Mouse (Mus musculus) hindbrain, embryonic 15.5 days (tissue): ENCODE data around the gene Gm20388. TPM values are rescaled to one million over a fixed set of nuclear protein-coding genes. Genes with fewer than 3 reads are reported as not detected.
"Not testable (repeated sequence)": the region's sequence is repeated elsewhere in the genome, so short reads cannot be mapped to it uniquely, and the experiment has no call there.

ENCODE experiments used
- ATAC-seq: fragments of 200-750 bp; cut with Nextera tagmentation; 2 replicates; pipeline ENCODE4 v1.8.0; 2017; ENCODE audit warnings: low read depth, moderate number of reproducible peaks, moderate TSS enrichment; ENCODE audit not compliant: low FRiP score
- H3K27ac ChIP-seq: fragments of 300-500 bp; sonication (generic); replicated peaks from 2 replicates; pipeline ENCODE4 v1.5.1; 2015; ENCODE audit warnings: mild to moderate bottlenecking, inconsistent platforms
- H3K27me3 ChIP-seq: fragments of 300-500 bp; sonication (generic); 2 replicates; pipeline ENCODE4 v1.6.1; 2015; ENCODE audit warnings: control low read depth, inconsistent platforms
- H3K36me3 ChIP-seq: fragments of 300-500 bp; sonication (generic); 2 replicates; pipeline ENCODE4 v1.6.1; 2015; ENCODE audit warnings: control low read depth, inconsistent platforms
- H3K4me1 ChIP-seq: fragments of 300-500 bp; sonication (generic); replicated peaks from 2 replicates; pipeline ENCODE4 v1.6.1; 2015; ENCODE audit warnings: control low read depth, inconsistent platforms
- H3K4me2 ChIP-seq: fragments of 300-500 bp; sonication (generic); 2 replicates; pipeline ENCODE4 v1.6.1; 2015; ENCODE audit warnings: moderate library complexity, mild to moderate bottlenecking, inconsistent platforms
- H3K4me3 ChIP-seq: fragments of 300-500 bp; sonication (generic); 2 replicates; pipeline ENCODE4 v1.5.1; 2015; ENCODE audit warnings: mild to moderate bottlenecking, inconsistent platforms
- H3K9ac ChIP-seq: fragments of 300-500 bp; sonication (generic); 2 replicates; pipeline ENCODE4 v1.6.1; 2015; ENCODE audit warnings: inconsistent platforms
- H3K9me3 ChIP-seq: fragments of 300-500 bp; sonication (generic); 2 replicates; pipeline ENCODE4 v1.6.1; 2016; ENCODE audit warnings: control low read depth, inconsistent platforms
- WGBS: fragments of 180-500 bp; shearing (Covaris S2); methylation state at CpG from one replicate; pipeline ENCODE4 v1.1.7; 2015; 5-methylcytosine and 5-hydroxymethylcytosine counted together
- polyA plus RNA-seq: library from polyadenylated mRNA; unstranded; fragments of >200 nt; fragmentation: Nextera tagmentation; extraction: Ambion mirVana; gene quantifications from 2 replicates; pipeline ENCODE4 v1.2.1, GENCODE M21; 2015

The Gm20388 gene
- polyA plus RNA-seq, 1 experiment from 2014 or later, result 5.4 TPM

GRCm38 (mm10) chr8:120329030-120329748, 418.5 kb downstream of the Gm20388 start:
- no peak overlapping the region for H3K9ac ChIP-seq
- H3K4me1 ChIP-seq, result peaks cover 27% of the 10 kb centered on the region
- no peaks in the 10 kb centered on the region for H3K27me3 ChIP-seq
- H3K27ac ChIP-seq, result no peak overlapping the region
- no peak overlapping the region for H3K4me2 ChIP-seq
- H3K4me3 ChIP-seq, result no peak overlapping the region
- H3K9me3 ChIP-seq, result no peaks in the 10 kb centered on the region
- H3K36me3 ChIP-seq, result no peaks in the 10 kb centered on the region
- ATAC-seq, result peak; percentile 51
- 72% methylated on average over 11 of the region's 11 CpGs for WGBS

- H3K4me3 ChIP-seq, result no peak overlapping the region
- no peak for ATAC-seq
- no peaks in the 10 kb centered on the region for H3K27me3 ChIP-seq
- peaks cover 32% of the 10 kb centered on the region for H3K4me1 ChIP-seq
- H3K9me3 ChIP-seq, result no peaks in the 10 kb centered on the region
- H3K27ac ChIP-seq, result no peak overlapping the region
- WGBS, result 89% methylated on average over 7 of the region's 7 CpGs
- no peak overlapping the region for H3K9ac ChIP-seq
- H3K4me2 ChIP-seq, result no peak overlapping the region
- no peaks in the 10 kb centered on the region for H3K36me3 ChIP-seq
Measured at GRCm38 (mm10) chr8:120331027-120331426, 420.4 kb downstream of the Gm20388 start.

DNA sequence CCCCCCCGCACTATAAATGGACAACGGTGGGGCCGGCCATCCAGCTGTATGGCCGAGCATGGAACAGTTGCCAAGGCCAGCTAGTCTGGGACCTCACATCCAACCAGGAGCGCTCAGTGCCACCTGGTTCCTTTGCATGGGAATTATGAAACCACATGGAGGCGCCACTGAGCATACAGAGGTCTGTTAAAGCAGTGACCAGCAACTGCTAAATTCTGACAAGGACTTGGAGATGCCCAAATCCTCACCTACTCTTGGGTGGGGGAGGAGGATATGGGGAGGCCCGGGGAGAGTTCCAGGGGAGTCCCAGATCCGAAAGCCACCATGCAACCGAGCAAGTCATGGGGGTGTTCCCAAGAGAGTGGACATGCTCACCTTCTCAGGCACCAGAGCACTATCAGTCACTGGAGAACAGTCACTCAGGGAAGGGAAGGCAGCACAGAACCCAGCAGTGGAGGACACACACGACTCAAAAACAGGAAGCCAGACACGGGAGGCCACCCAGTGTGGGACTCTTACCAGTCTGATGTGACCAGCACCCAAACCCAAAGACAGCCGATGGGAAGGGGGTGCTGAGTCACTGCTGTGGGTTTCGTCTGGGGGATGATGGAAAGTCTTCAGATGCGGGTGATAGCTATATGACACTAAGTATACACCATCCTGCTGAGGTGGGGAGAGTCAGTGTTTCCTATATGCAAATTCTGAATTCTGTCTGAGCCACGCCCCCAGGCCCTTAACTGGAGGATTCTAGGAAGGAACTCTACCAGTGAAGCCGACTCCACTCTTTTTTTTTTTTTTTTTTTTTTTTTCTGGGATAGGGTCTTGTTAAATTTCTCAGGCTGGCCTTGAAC, 422.0 kb downstream of the Gm20388 start:
- no peaks in the 10 kb centered on the region for H3K36me3 ChIP-seq
- H3K27me3 ChIP-seq, result no peaks in the 10 kb centered on the region
- H3K9ac ChIP-seq, result no peak overlapping the region
- no peak for ATAC-seq
- no peak overlapping the region for H3K4me2 ChIP-seq
- no peak overlapping the region for H3K27ac ChIP-seq
- peaks cover 36% of the 10 kb centered on the region for H3K4me1 ChIP-seq
- H3K9me3 ChIP-seq, result no peaks in the 10 kb centered on the region
- 76% methylated on average over 16 of the region's 16 CpGs for WGBS
- H3K4me3 ChIP-seq, result no peak overlapping the region

DNA sequence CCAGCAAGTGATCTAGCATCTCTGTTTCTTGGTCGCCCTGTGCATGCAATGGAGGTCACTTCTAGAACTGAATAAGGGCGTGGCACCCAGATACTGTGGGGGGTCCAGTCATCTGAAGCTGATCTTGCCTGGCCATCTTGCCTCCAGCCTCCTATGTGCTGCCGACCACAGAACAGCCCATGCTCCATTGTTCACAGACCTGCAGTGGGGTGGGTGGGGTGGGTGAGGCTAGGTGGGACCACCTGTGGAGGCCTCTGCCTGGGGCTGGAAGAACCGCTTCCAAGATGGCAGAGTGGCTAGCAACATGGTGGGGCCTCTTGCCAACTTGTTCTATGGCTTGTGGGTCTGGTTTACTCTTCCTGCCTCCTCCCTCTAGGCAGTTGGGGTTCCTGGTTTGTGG, 423.0 kb downstream of the Gm20388 start:
- Histone ChIP-seq H3K27ac (no peak overlapping the region), H3K9me3 (no peaks in the 10 kb centered on the region), H3K4me1 (peaks cover 33% of the 10 kb centered on the region), H3K4me3 (no peak overlapping the region), H3K27me3 (no peaks in the 10 kb centered on the region), H3K36me3 (no peaks in the 10 kb centered on the region), H3K9ac (no peak overlapping the region), H3K4me2 (no peak overlapping the region)
- WGBS, result 85% methylated on average over 4 of the region's 4 CpGs
- no peak for ATAC-seq

GRCm38 (mm10) chr8:120334261-120334660, 423.6 kb downstream of the Gm20388 start:
- not testable (repeated sequence) for H3K27me3 ChIP-seq, H3K4me2 ChIP-seq, ATAC-seq, H3K9ac ChIP-seq, H3K36me3 ChIP-seq, H3K4me3 ChIP-seq, H3K9me3 ChIP-seq
- Histone ChIP-seq H3K27ac (peak overlapping the region; percentile 75), H3K4me1 (peaks cover 28% of the 10 kb centered on the region)
- 57% methylated on average over 3 of the region's 3 CpGs for WGBS

GRCm38 (mm10) chr8:120334878-120335261, 424.2 kb downstream of the Gm20388 start:
- Histone ChIP-seq H3K27me3 (no peaks in the 10 kb centered on the region), H3K4me1 (peaks cover 29% of the 10 kb centered on the region), H3K27ac (peak overlapping the region; percentile 75), H3K9ac (peak overlapping the region; percentile 12; the same call in 1 of the 2 replicates), H3K9me3 (no peaks in the 10 kb centered on the region), H3K36me3 (no peaks in the 10 kb centered on the region), H3K4me2 (no peak overlapping the region), H3K4me3 (no peak overlapping the region)
- ATAC-seq, result 0 out of 2 replicates have a peak, but pooled peaks have one; percentile 9
- 9% methylated on average over 5 of the region's 5 CpGs for WGBS

GRCm38 (mm10) chr8:120335262-120336086, 424.8 kb downstream of the Gm20388 start:
- Histone ChIP-seq H3K4me2 (peak overlapping the region; percentile 14), H3K9ac (0 out of 2 replicates have a peak overlapping the region, but pooled peaks have one; percentile 12), H3K27ac (peak overlapping the region; percentile 75), H3K4me3 (no peak overlapping the region), H3K4me1 (peaks cover 34% of the 10 kb centered on the region), H3K9me3 (no peaks in the 10 kb centered on the region), H3K36me3 (no peaks in the 10 kb centered on the region), H3K27me3 (no peaks in the 10 kb centered on the region)
- 4% methylated on average over 17 of the region's 17 CpGs for WGBS
- peak; percentile 33; the same call in 1 of the 2 replicates for ATAC-seq

DNA sequence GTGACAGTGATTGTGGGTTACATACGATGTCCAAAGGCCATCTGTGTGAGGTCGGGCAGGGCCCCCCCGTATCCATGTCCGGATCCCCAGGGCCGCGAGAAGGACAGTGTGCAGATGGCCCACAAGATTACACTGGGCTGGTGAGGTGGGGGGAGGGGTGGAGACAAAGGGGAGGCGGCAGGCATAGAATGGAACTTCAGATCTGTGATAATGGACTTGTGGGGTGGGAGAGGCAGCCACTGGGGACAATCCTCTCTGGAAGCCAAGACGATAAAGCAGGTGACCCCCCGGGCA, 425.4 kb downstream of the Gm20388 start:
- Histone ChIP-seq H3K27ac (peak overlapping the region; percentile 75; the same call in 1 of the 2 replicates), H3K36me3 (no peaks in the 10 kb centered on the region), H3K4me3 (no peak overlapping the region), H3K9me3 (no peaks in the 10 kb centered on the region), H3K27me3 (no peaks in the 10 kb centered on the region), H3K4me1 (peaks cover 34% of the 10 kb centered on the region), H3K4me2 (peak overlapping the region; percentile 14; the same call in 1 of the 2 replicates), H3K9ac (no peak overlapping the region)
- 5% methylated on average over 9 of the region's 9 CpGs for WGBS
- ATAC-seq, result peak; percentile 27; the same call in 1 of the 2 replicates

GRCm38 (mm10) chr8:120336909-120337555, 426.4 kb downstream of the Gm20388 start:
- no peaks in the 10 kb centered on the region for H3K27me3 ChIP-seq
- no peaks in the 10 kb centered on the region for H3K9me3 ChIP-seq
- no peak for ATAC-seq
- no peak overlapping the region for H3K4me3 ChIP-seq
- 51% methylated on average over 5 of the region's 5 CpGs for WGBS
- H3K27ac ChIP-seq, result no peak overlapping the region
- H3K4me1 ChIP-seq, result peaks cover 34% of the 10 kb centered on the region
- no peak overlapping the region for H3K4me2 ChIP-seq
- H3K36me3 ChIP-seq, result no peaks in the 10 kb centered on the region
- H3K9ac ChIP-seq, result no peak overlapping the region

DNA sequence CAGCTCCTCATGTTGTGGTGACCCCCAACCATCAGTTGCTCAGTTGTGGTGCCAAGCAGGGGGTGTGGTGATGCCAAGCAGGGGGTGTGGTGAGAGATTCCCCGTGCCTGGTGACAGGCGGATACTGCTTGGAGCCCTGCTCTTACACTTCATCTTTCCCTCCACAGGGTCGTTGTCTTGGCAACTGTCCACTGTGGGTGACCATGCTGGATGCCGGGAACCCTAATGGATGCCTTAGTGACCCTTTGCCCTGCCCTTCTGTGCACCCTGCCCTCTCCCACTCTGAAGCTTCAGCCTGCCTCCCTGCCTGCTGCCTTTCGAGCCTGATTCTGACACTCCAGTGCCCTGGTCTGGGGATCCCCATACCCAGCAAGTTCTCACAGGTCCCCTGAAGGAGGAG, 427.0 kb downstream of the Gm20388 start:
- Histone ChIP-seq H3K27ac (no peak overlapping the region), H3K9me3 (no peaks in the 10 kb centered on the region), H3K36me3 (no peaks in the 10 kb centered on the region), H3K27me3 (no peaks in the 10 kb centered on the region), H3K4me2 (no peak overlapping the region), H3K4me1 (peaks cover 39% of the 10 kb centered on the region), H3K9ac (no peak overlapping the region), H3K4me3 (no peak overlapping the region)
- WGBS, result 24% methylated on average over 5 of the region's 5 CpGs
- ATAC-seq, result no peak

GRCm38 (mm10) chr8:120338678-120339077, 428.0 kb downstream of the Gm20388 start:
- no peak for ATAC-seq
- H3K4me3 ChIP-seq, result no peak overlapping the region
- no peak overlapping the region for H3K4me2 ChIP-seq
- no peaks in the 10 kb centered on the region for H3K27me3 ChIP-seq
- H3K9ac ChIP-seq, result no peak overlapping the region
- H3K27ac ChIP-seq, result no peak overlapping the region
- H3K9me3 ChIP-seq, result no peaks in the 10 kb centered on the region
- peaks cover 50% of the 10 kb centered on the region for H3K4me1 ChIP-seq
- WGBS, result 95% methylated on average over 7 of the region's 7 CpGs
- no peaks in the 10 kb centered on the region for H3K36me3 ChIP-seq
